Mouse (Mus musculus) kidney, postnatal 14 days (tissue): ENCODE results near the gene Scarb1.

Experiments used
- DNase-seq: peaks from one replicate; pipeline ENCODE4 v3.0.0; 2022; ENCODE audit warnings: mixed read lengths

Gene Scarb1

GRCm38 (mm10) chr5:125363894-125364293 is 23.0 kb upstream of the Scarb1 start:
- peak; percentile 90 for DNase-seq

DNA sequence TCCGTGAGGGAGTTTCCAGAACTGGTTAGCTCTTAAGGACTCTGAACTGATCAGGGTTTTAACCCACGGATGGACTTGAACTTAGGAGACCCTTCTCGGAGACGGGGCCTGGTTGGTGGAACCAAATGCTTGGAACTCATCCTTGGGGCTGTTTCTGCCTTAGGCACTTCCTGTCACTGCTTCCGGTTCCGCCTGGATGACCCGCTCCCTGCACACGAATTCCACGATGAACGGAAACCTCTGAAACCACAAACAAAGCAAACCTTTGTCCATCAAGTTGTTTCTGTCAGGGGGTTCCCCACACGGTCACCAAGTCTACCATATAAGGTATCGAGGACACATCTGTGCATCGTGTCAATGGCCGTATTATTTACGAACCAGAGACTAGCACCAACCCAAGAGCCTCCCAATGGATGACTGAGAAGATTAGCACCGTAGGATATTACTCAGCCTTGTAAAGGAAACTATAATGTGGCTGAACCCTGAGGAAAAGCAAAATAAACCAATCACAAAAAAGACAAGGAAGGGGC is 20.2 kb upstream of the Scarb1 start:
- DNase-seq, result no peak

- DNase-seq, result peak; percentile 46
Measured at GRCm38 (mm10) chr5:125360566-125360965, 19.7 kb upstream of the Scarb1 start.

DNA sequence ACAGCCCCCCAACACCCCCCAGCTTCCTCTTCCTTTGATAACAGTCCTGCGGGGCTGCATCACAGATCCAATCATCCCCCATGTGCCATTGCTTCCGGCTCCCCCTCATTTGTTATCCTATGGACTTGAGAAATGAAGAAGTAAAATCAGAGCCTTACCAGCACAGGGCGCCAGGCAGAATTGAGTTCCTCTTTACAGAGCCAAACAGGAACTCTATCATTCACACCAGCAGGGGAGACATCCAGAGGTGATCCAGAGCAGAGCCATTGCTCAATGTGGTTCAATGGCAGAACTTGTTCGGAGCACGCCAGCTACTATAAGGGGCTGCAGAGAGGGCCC is 17.3 kb upstream of the Scarb1 start:
- no peak for DNase-seq

- no peak for DNase-seq
Measured at GRCm38 (mm10) chr5:125357543-125358269, 16.8 kb upstream of the Scarb1 start.

- DNase-seq, result no peak
Measured at GRCm38 (mm10) chr5:125355650-125356049, 14.8 kb upstream of the Scarb1 start.

DNA sequence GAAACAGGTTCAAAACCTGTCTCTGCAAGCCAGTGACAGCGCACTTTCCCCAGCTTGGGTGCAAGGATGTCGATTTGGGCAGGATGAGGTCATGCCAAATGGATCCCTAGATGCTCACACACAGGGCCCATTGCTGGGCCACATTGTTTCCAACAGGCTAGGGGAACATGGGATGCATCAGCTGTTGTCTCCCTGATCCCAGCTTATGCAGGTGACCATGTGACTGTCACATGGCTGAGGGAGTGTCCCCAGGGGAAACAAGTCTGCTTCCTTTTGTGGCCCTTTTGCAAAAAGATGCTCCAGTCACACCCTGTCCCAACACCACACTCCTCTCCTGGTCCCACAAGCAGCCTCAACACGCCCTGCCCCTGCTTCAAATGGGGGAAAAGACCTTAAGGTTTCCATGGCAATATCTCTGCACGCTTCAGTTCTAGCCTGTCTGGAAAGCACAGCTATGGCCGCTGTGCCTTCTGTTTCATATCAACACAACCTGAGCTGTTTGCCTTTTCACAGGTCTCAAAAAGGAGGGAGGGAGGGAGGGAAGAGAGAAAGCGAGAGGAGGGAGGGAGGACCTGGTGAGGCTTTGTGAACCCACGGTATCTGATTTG is 14.1 kb upstream of the Scarb1 start:
- no peak for DNase-seq

DNA sequence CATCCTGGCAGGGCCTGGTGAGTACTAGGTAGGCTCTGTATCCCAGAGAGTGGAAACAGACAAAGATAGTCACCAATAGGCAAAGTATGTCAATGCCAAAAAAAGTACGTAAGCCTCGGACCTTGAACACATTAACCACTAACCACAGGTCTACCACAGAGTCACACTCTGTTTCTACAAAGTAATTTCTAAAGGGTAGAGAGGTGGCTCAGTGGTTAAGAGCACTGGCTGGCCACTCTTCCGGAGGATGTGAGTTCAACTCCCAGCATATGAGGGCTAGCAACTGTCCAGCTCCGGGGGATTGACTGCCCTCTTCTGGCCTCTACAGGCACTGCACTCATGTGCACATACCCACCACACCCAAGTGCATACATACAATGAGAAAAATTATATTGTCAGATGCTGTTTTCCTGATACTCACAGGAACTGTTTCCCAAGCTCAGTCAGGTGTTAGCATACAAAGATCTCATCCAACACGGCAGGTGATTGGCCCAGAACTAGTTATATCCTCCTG is 11.9 kb upstream of the Scarb1 start:
- no peak for DNase-seq

GRCm38 (mm10) chr5:125351939-125352338 is 11.0 kb upstream of the Scarb1 start:
- DNase-seq, result no peak

DNA sequence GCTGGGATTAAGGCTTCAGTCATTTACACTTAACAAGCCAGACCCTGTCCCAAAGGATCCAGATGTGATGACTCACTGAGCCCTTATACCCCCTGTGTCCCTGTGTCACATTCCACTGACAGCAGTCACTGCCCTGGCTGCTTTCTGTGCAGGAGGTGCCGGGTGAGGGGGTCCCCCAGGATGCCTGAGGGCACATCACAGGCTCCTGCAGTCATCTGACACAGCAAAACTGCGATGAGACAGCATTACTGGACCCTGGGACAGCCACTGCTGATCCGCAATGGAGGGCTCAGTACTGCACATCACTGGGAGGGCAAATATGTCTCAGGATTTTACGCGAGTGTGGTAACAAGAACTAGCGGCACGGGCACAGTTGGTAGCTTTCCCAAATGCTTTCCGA is 10.2 kb upstream of the Scarb1 start:
- DNase-seq, result no peak

DNA sequence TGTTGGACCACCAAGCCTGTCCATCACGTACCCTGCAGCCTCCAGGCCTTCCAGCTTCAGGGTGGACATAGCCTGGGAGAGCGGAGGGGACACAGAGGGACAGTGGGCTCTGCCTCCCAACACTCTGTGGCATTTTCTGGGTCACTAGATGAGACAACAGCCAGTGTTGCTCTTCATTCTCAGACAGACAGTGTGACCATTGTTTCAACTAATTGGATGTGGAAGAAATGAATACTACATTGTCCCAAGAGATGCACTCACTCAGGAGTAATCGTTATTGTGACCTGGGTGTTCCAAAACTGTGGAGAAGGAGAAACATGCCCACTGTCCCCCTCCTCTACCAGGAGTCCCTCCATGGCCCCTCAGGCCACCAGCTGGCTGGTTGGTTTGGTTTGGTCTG is 8.5 kb upstream of the Scarb1 start:
- DNase-seq, result no peak

GRCm38 (mm10) chr5:125348487-125348886 is 7.6 kb upstream of the Scarb1 start:
- DNase-seq, result peak; percentile 55

GRCm38 (mm10) chr5:125348067-125348466 is 7.2 kb upstream of the Scarb1 start:
- no peak for DNase-seq

DNA sequence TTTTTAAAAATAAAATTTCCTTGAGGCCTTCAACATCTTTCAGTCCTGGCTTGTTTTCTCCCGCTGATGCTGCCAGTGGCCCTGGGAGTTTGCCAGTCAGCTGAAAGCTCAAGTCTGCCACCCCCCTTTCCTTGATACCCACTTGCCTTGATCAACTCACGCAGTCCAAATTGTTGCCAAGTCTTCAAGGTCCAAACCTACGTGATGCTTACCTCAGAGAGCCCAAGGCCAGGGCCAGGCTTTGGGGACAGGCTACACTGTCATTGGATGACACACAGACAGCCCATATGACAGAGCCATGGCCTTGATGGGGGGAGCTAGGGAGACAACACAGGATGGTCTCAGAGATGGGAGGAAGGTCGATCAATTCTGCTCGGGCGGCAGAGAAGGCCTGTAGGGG is 3.4 kb upstream of the Scarb1 start:
- no peak for DNase-seq

- no peak for DNase-seq
Measured at GRCm38 (mm10) chr5:125341459-125342090, 681 bp upstream of the Scarb1 start.

- no peak for DNase-seq
Measured at GRCm38 (mm10) chr5:125339851-125340531, 903 bp downstream of the Scarb1 start.

DNA sequence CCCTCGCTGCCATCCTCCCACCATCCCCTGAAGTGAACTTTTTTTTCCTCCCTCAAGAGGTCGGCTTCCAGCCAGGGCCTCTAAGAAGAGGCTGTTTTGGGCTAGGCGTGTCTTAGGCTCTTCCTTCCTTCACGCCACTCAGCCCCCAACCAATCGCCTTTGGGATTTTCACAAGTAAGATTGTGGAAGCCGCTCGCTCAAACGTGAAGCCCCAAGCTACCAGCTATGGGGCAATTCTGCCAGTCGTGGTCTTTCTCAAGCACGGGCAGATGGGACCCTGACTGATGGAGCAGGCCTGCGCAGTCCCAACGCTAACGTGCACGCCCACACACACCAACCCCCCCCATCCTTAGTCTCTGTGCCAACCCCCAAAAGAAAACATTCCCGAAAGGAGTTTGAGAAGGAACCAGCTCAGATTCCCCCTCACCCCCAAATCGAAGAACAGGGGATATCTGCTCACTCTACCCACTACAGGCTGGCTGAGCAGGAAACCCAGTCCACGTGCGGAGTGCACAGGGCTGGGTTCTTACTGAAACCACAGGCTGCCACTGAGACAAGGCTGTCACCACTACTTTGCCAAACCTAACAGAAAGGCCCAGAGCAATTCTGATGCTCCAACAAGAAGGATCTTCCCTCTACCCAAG is 1.7 kb downstream of the Scarb1 start:
- DNase-seq, result peak; percentile 71

GRCm38 (mm10) chr5:125337526-125337925 is 3.4 kb downstream of the Scarb1 start:
- DNase-seq, result no peak

DNA sequence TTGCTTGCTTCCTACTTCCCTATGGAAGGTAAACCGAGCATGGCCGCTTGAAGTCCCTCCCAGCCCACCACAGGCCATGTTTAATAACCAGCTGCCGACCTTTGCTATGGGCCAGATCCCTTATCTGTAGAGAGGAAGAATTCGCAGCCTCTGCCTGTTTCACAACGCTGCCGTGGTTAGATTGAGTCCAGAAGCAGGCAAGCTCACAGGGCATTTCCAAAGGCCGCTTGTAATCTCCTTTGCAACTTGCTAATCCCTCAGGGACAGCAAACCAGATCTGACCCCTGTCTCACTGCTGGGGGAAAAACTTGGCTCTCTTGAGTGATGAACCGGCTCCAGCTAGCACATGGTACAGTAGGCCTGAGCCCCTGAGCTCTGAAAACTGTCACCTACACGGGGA is 3.9 kb downstream of the Scarb1 start:
- no peak for DNase-seq

DNA sequence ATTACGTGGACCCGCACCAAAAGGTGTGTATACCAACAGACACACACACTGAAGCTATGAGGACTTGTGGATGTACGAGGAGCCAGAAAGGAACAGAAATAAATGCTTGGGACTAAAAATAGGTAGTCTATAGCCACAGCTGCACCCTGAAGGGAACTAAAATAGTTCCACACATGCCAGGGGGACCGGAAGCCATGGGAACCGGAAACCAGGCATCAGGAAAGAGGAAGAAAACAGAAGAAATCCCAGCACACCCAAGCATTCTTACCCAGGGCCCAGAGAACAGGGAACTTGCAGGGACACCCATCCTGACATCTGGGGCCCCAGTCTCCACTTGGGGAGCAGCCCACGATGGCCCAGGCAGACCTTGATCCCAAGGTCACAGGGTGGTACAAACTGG is 7.9 kb downstream of the Scarb1 start:
- DNase-seq, result no peak

- no peak for DNase-seq
Measured at GRCm38 (mm10) chr5:125332333-125332732, 8.6 kb downstream of the Scarb1 start.

GRCm38 (mm10) chr5:125331811-125332210 is 9.1 kb downstream of the Scarb1 start:
- DNase-seq, result no peak

- DNase-seq, result peak; percentile 52
Measured at GRCm38 (mm10) chr5:125331094-125331493, 9.8 kb downstream of the Scarb1 start.
